Mouse (Mus musculus) layer of hippocampus, adult 2 months (tissue): Measurements from ENCODE around the gene Stac2. TPM values are rescaled to one million over a fixed set of nuclear protein-coding genes. Genes with fewer than 3 reads are reported as not detected.

Experiments used
- DNase-seq, 2 experiments: peaks; one replicate each; pipeline ENCODE4 v3.0.0; 2022; ENCODE audit warnings: low spot score in 2 of 2
- H3K27ac ChIP-seq: fragments of 200-600 bp; 2 replicates; pipeline ENCODE4 v1.8.1; 2022
- H3K4me3 ChIP-seq: fragments of 200-600 bp; 2 replicates; pipeline ENCODE4 v1.8.1; 2022; ENCODE audit warnings: mild to moderate bottlenecking
- CTCF ChIP-seq: fragments of 200-600 bp; conservative IDR thresholded peaks from 2 replicates; pipeline ENCODE4 v1.8.1; 2022; ENCODE audit warnings: antibody characterized with exemption, mild to moderate bottlenecking, moderate library complexity
- long read RNA-seq, 2 experiments: library from polyadenylated mRNA; stranded (forward); transcript quantifications; one replicate each; pipeline ENCODE4 v2.0.0; 2021; ENCODE audit warnings: borderline mapping rate in 2 of 2
- total RNA-seq, 2 experiments: library from RNA; stranded (reverse); gene quantifications; 2 replicates each; pipeline ENCODE4 v1.2.3; 2021

Stac2 gene
- total RNA-seq, result 10 to 100 TPM; 50.2 to 50.8 TPM
- long read RNA-seq, experiment 1, transcript Stac2-201 (11 exons, 3,050 nt), result major isoform, 11 of 16 reads
- long read RNA-seq, experiment 1, partial matches to known transcripts, result 2 of 16 reads
- long read RNA-seq, experiment 1, other reads (novel, unspliced or antisense), result 3 of 16 reads
- long read RNA-seq, experiment 2, transcript Stac2-201 (11 exons, 3,050 nt), result major isoform, 10 of 16 reads
- long read RNA-seq, experiment 2, partial matches to known transcripts, result 2 of 16 reads
- long read RNA-seq, experiment 2, other reads (novel, unspliced or antisense), result 4 of 16 reads

GRCm38 (mm10) chr11:98052989-98053834, at the start of gene Stac2:
Gene Stac2, minus strand, starts transcription at chr11:98053462.
- DNase-seq, result peak; percentile 68 to 81
- no peak for TF ChIP-seq CTCF
- Histone ChIP-seq H3K4me3 (peak within 1 kb of the TSS; percentile 62), H3K27ac (peak within 1 kb of the TSS; percentile 32; the same call in 1 of the 2 replicates)

- Histone ChIP-seq H3K4me3 (no peak overlapping the region), H3K27ac (no peak overlapping the region)
- DNase-seq, result no peak
- TF ChIP-seq CTCF, result no peak
Observed at GRCm38 (mm10) chr11:98101332-98101731, 48.1 kb upstream of the Stac2 start.

GRCm38 (mm10) chr11:98090583-98090982, 37.3 kb upstream of the Stac2 start:
- Histone ChIP-seq H3K4me3 (no peak overlapping the region), H3K27ac (no peak overlapping the region)
- no peak for DNase-seq
- no peak for TF ChIP-seq CTCF

GRCm38 (mm10) chr11:98088224-98088623, 35.0 kb upstream of the Stac2 start:
- TF ChIP-seq CTCF, result no peak
- no peak overlapping the region for H3K27ac ChIP-seq
- no peak for DNase-seq
- no peak overlapping the region for H3K4me3 ChIP-seq

GRCm38 (mm10) chr11:98086574-98086973, 33.3 kb upstream of the Stac2 start:
- Histone ChIP-seq H3K4me3 (no peak overlapping the region), H3K27ac (0 out of 2 replicates have a peak overlapping the region, but pooled peaks have one; percentile 14)
- 0 out of 2 replicates have a peak, but pooled peaks have one; percentile 28 for TF ChIP-seq CTCF
- no peak for DNase-seq

- 0 out of 2 replicates have a peak overlapping the region, but pooled peaks have one; percentile 14 for H3K27ac ChIP-seq
- no peak for TF ChIP-seq CTCF
- DNase-seq, result peak; percentile 40 to 62
- H3K4me3 ChIP-seq, result no peak overlapping the region
Observed at GRCm38 (mm10) chr11:98086141-98086540, 32.9 kb upstream of the Stac2 start.

- Histone ChIP-seq H3K27ac (no peak overlapping the region), H3K4me3 (no peak overlapping the region)
- TF ChIP-seq CTCF, result no peak
- DNase-seq, result no peak
Observed at GRCm38 (mm10) chr11:98082745-98083144, 29.5 kb upstream of the Stac2 start.

- TF ChIP-seq CTCF, result no peak
- Histone ChIP-seq H3K27ac (no peak overlapping the region), H3K4me3 (no peak overlapping the region)
- no peak for DNase-seq
Observed at GRCm38 (mm10) chr11:98080450-98080849, 27.2 kb upstream of the Stac2 start.

- no peak for DNase-seq
- no peak for TF ChIP-seq CTCF
- no peak overlapping the region for H3K4me3 ChIP-seq
- H3K27ac ChIP-seq, result no peak overlapping the region
Observed at GRCm38 (mm10) chr11:98077086-98077485, 23.8 kb upstream of the Stac2 start.

GRCm38 (mm10) chr11:98075195-98075808, 22.0 kb upstream of the Stac2 start:
- peak; percentile 82 to 95 for DNase-seq
- peak; percentile 96 for TF ChIP-seq CTCF
- H3K4me3 ChIP-seq, result no peak overlapping the region
- no peak overlapping the region for H3K27ac ChIP-seq

GRCm38 (mm10) chr11:98073442-98073841, 20.2 kb upstream of the Stac2 start:
- Histone ChIP-seq H3K27ac (no peak overlapping the region), H3K4me3 (no peak overlapping the region)
- no peak for DNase-seq
- no peak for TF ChIP-seq CTCF

- no peak for DNase-seq
- no peak for TF ChIP-seq CTCF
- Histone ChIP-seq H3K27ac (no peak overlapping the region), H3K4me3 (no peak overlapping the region)
Observed at GRCm38 (mm10) chr11:98067255-98067654, 14.0 kb upstream of the Stac2 start.

GRCm38 (mm10) chr11:98066201-98066600, 12.9 kb upstream of the Stac2 start:
- no peak for DNase-seq
- no peak for TF ChIP-seq CTCF
- H3K4me3 ChIP-seq, result no peak overlapping the region
- H3K27ac ChIP-seq, result no peak overlapping the region
